Mouse (Mus musculus) limb, embryonic 15.5 days (tissue): ENCODE measurements around the gene Vmn1r200. TPM values are rescaled to one million over a fixed set of nuclear protein-coding genes. Genes with fewer than 3 reads are reported as not detected.
"Not testable (repeated sequence)": the region's sequence is repeated elsewhere in the genome, so short reads cannot be mapped to it uniquely, and the experiment has no call there.

Source experiments
- ATAC-seq: fragments of 200-750 bp; cut with Nextera tagmentation; 2 replicates; pipeline ENCODE4 v1.8.0; 2017; ENCODE audit warnings: low read depth, moderate TSS enrichment; ENCODE audit not compliant: insufficient number of reproducible peaks, low FRiP score, low TSS enrichment
- H3K27ac ChIP-seq: fragments of 300-500 bp; sonication (generic); 2 replicates; pipeline ENCODE4 v1.5.1; 2015; ENCODE audit warnings: moderate library complexity, mild to moderate bottlenecking, inconsistent platforms
- H3K27me3 ChIP-seq: fragments of 300-500 bp; sonication (generic); 2 replicates; pipeline ENCODE4 v1.6.1; 2015; ENCODE audit warnings: inconsistent platforms
- H3K36me3 ChIP-seq: fragments of 300-500 bp; sonication (generic); 2 replicates; pipeline ENCODE4 v1.6.1; 2015; ENCODE audit warnings: inconsistent platforms
- H3K4me1 ChIP-seq: fragments of 300-500 bp; sonication (generic); 2 replicates; pipeline ENCODE4 v1.6.1; 2015; ENCODE audit warnings: inconsistent platforms
- H3K4me2 ChIP-seq: fragments of 300-500 bp; sonication (generic); 2 replicates; pipeline ENCODE4 v1.6.1; 2015; ENCODE audit warnings: mild to moderate bottlenecking, inconsistent platforms
- H3K4me3 ChIP-seq: fragments of 300-500 bp; sonication (generic); 2 replicates; pipeline ENCODE4 v1.5.1; 2015; ENCODE audit warnings: mild to moderate bottlenecking, inconsistent platforms
- H3K9ac ChIP-seq: fragments of 300-500 bp; sonication (generic); 2 replicates; pipeline ENCODE4 v1.6.1; 2015; ENCODE audit warnings: inconsistent platforms
- H3K9me3 ChIP-seq: fragments of 300-500 bp; sonication (generic); 2 replicates; pipeline ENCODE4 v1.6.1; 2016; ENCODE audit warnings: inconsistent platforms
- WGBS: fragments of 180-500 bp; shearing (Covaris S2); methylation state at CpG from one replicate; pipeline ENCODE4 v1.1.7; 2015; 5-methylcytosine and 5-hydroxymethylcytosine counted together
- polyA plus RNA-seq: library from polyadenylated mRNA; unstranded; fragments of >200 nt; fragmentation: Nextera tagmentation; extraction: Ambion mirVana; gene quantifications from 2 replicates; pipeline ENCODE4 v1.2.1, GENCODE M21; 2015

Gene Vmn1r200
- not detected in 2 replicates for polyA plus RNA-seq

- WGBS, result 37% methylated on average over 3 of the region's 3 CpGs
- Histone ChIP-seq H3K27me3 (no peaks in the 10 kb centered on the region), H3K36me3 (no peaks in the 10 kb centered on the region), H3K4me1 (no peaks in the 10 kb centered on the region), H3K4me3 (no peak within 1 kb of the TSS), H3K9me3 (no peaks in the 10 kb centered on the region), H3K27ac (no peak within 1 kb of the TSS), H3K4me2 (no peak within 1 kb of the TSS), H3K9ac (no peak within 1 kb of the TSS)
- no peak for ATAC-seq
Measured at GRCm38 (mm10) chr13:22390073-22390472, at the start of gene Vmn1r200. Gene Vmn1r200 (plus strand): TSS chr13:22390373.

- Histone ChIP-seq H3K4me1 (no peaks in the 10 kb centered on the region), H3K4me2 (no peak within 1 kb of the TSS)
Measured at GRCm38 (mm10) chr13:22350064-22350463, 40.1 kb upstream of the Vmn1r200 start, which contains the start of gene Vmn1r198. Gene Vmn1r198 (plus strand): TSS chr13:22350364.

GRCm38 (mm10) chr13:22350813-22351212 is 39.4 kb upstream of the Vmn1r200 start:
- Histone ChIP-seq H3K36me3 (no peaks in the 10 kb centered on the region), H3K9me3 (no peaks in the 10 kb centered on the region), H3K4me1 (no peaks in the 10 kb centered on the region), H3K4me2 (no peak overlapping the region), H3K27me3 (no peaks in the 10 kb centered on the region), H3K4me3 (no peak overlapping the region), H3K9ac (no peak overlapping the region), H3K27ac (no peak overlapping the region)
- 76% methylated on average over 1 of the region's 1 CpGs for WGBS
- ATAC-seq, result no peak

More at GRCm38 (mm10) chr13:22350064-22350463, 40.1 kb upstream of the Vmn1r200 start, which contains the start of gene Vmn1r198:
- no peaks in the 10 kb centered on the region for H3K36me3 ChIP-seq
- no peaks in the 10 kb centered on the region for H3K27me3 ChIP-seq
- no peaks in the 10 kb centered on the region for H3K9me3 ChIP-seq
- no peak within 1 kb of the TSS for H3K9ac ChIP-seq
- ATAC-seq, result no peak
- no peak within 1 kb of the TSS for H3K27ac ChIP-seq
- WGBS, result 17% methylated on average over 1 of the region's 1 CpGs
- no peak within 1 kb of the TSS for H3K4me3 ChIP-seq

- ATAC-seq, result no peak
- 68% methylated on average over 2 of the region's 2 CpGs for WGBS
- Histone ChIP-seq H3K9me3 (no peaks in the 10 kb centered on the region), H3K4me2 (no peak within 1 kb of the TSS), H3K27me3 (no peaks in the 10 kb centered on the region), H3K36me3 (no peaks in the 10 kb centered on the region), H3K27ac (no peak within 1 kb of the TSS), H3K4me1 (no peaks in the 10 kb centered on the region), H3K9ac (no peak within 1 kb of the TSS), H3K4me3 (no peak within 1 kb of the TSS)
Measured at GRCm38 (mm10) chr13:22379518-22379917, 10.7 kb upstream of the Vmn1r200 start, which contains the start of gene Vmn1r199. Gene Vmn1r199 (plus strand): TSS chr13:22379818.

- WGBS, result 53% methylated on average over 3 of the region's 3 CpGs
- peak overlapping the region; percentile 50 for H3K27ac ChIP-seq
- H3K9me3 ChIP-seq, H3K4me1 ChIP-seq, H3K27me3 ChIP-seq, H3K36me3 ChIP-seq, H3K4me3 ChIP-seq, H3K9ac ChIP-seq, H3K4me2 ChIP-seq: not testable (repeated sequence)
- 0 out of 2 replicates have a peak, but pooled peaks have one; percentile 55 for ATAC-seq
Measured at GRCm38 (mm10) chr13:22381128-22381527, 9.0 kb upstream of the Vmn1r200 start.

- no peaks in the 10 kb centered on the region for H3K27me3 ChIP-seq
- no peak overlapping the region for H3K4me3 ChIP-seq
- no peaks in the 10 kb centered on the region for H3K9me3 ChIP-seq
- H3K9ac ChIP-seq, result no peak overlapping the region
- H3K36me3 ChIP-seq, result no peaks in the 10 kb centered on the region
- H3K4me1 ChIP-seq, result no peaks in the 10 kb centered on the region
- no peak for ATAC-seq
- no peak overlapping the region for H3K4me2 ChIP-seq
- no peak overlapping the region for H3K27ac ChIP-seq
- 75% methylated on average over 3 of the region's 3 CpGs for WGBS
Measured at GRCm38 (mm10) chr13:22383401-22383800, 6.8 kb upstream of the Vmn1r200 start.

- Histone ChIP-seq H3K9me3 (no peaks in the 10 kb centered on the region), H3K27me3 (no peaks in the 10 kb centered on the region), H3K27ac (no peak overlapping the region), H3K4me1 (no peaks in the 10 kb centered on the region), H3K4me3 (no peak overlapping the region), H3K9ac (no peak overlapping the region), H3K4me2 (no peak overlapping the region), H3K36me3 (no peaks in the 10 kb centered on the region)
- WGBS, result 86% methylated on average over 1 of the region's 1 CpGs
- ATAC-seq, result no peak
Measured at GRCm38 (mm10) chr13:22387050-22387449, 3.1 kb upstream of the Vmn1r200 start.

- Histone ChIP-seq H3K9ac (no peak overlapping the region), H3K4me1 (no peaks in the 10 kb centered on the region), H3K4me2 (no peak overlapping the region), H3K36me3 (no peaks in the 10 kb centered on the region), H3K27ac (no peak overlapping the region), H3K4me3 (no peak overlapping the region), H3K27me3 (no peaks in the 10 kb centered on the region), H3K9me3 (0 out of 2 replicates have a peak, but pooled peaks cover 6% of the 10 kb centered on the region)
- no peak for ATAC-seq
- WGBS, result 71% methylated on average over 1 of the region's 1 CpGs
Measured at GRCm38 (mm10) chr13:22402978-22403377, 12.8 kb downstream of the Vmn1r200 start.

Other genes with a start within 250 kb of the Vmn1r200 start
- gene Vmn1r191, start 206.4 kb upstream of the Vmn1r200 start, polyA plus RNA-seq, result not detected in 2 replicates
- not detected in 2 replicates for gene Vmn1r192, start 199.2 kb upstream of the Vmn1r200 start, polyA plus RNA-seq
- gene Vmn1r193, start 167.2 kb upstream of the Vmn1r200 start, polyA plus RNA-seq, result not detected in 2 replicates
- gene Vmn1r194, start 146.2 kb upstream of the Vmn1r200 start, polyA plus RNA-seq, result not detected in 2 replicates
- gene Vmn1r195, start 119.9 kb upstream of the Vmn1r200 start, polyA plus RNA-seq, result not detected in 2 replicates
- not detected in 2 replicates for gene Vmn1r196, start 100.5 kb upstream of the Vmn1r200 start, polyA plus RNA-seq
- not detected in 2 replicates for gene Vmn1r197, start 65.8 kb upstream of the Vmn1r200 start, polyA plus RNA-seq
- gene Vmn1r198, start 40.0 kb upstream of the Vmn1r200 start, polyA plus RNA-seq, result not detected in 2 replicates
- not detected in 2 replicates for gene Vmn1r199, start 10.6 kb upstream of the Vmn1r200 start, polyA plus RNA-seq
- gene Vmn1r201, start 81.5 kb downstream of the Vmn1r200 start, polyA plus RNA-seq, result not detected in 2 replicates
- gene Vmn1r202, start 115.0 kb downstream of the Vmn1r200 start, polyA plus RNA-seq, result not detected in 2 replicates
- gene Vmn1r203, start 127.7 kb downstream of the Vmn1r200 start, polyA plus RNA-seq, result not detected in 2 replicates
- not detected in 2 replicates for gene Vmn1r204, start 162.8 kb downstream of the Vmn1r200 start, polyA plus RNA-seq
- gene Vmn1r205, start 202.6 kb downstream of the Vmn1r200 start, polyA plus RNA-seq, result not detected in 2 replicates
- not detected in 2 replicates for gene Vmn1r206, start 233.9 kb downstream of the Vmn1r200 start, polyA plus RNA-seq